Mouse (Mus musculus): ENCODE measurements around the gene Ascc2. TPM values are rescaled to one million over a fixed set of nuclear protein-coding genes. Genes with fewer than 3 reads are reported as not detected.
A peak's percentile ranks its signal among the peaks of the same experiment; 100 is the strongest.
"Not testable (repeated sequence)": the region's sequence is repeated elsewhere in the genome, so short reads cannot be mapped to it uniquely, and the experiment has no call there.

The Ascc2 gene
- polyA plus RNA-seq, 1 experiment: not detected

DNA sequence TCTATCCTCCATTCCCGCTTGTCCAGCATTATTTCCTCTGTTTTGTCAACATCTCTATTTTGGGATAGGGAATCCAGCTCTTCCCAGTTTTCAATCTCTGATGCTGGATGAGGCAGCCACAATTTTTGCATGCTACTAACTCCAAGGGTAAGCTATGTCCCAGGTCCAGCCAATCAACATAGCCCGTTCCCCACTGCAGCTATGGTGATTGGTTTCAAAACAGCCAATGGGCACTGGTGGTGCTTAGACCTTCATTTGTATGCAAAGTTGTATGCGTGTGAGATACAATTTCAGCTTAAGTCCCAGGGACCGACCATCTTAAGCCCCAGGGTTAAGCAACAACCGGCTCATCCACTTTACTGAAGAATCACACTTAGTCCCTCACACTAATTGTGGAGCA is 14.6 kb upstream of the Ascc2 start:
- no peaks in the 10 kb centered on the region for H3K4me1 ChIP-seq (ENCODE audit: control insufficient read depth, insufficient read depth, low read length)
- TF ChIP-seq POLR2A (IDR thresholded peaks at IDR 0.05; ENCODE audit: insufficient read depth, low read depth, low read length) (no peak), CTCF (IDR thresholded peaks at IDR 0.05; ENCODE audit: insufficient read depth, low read depth, low read length) (no peak)
- no peak overlapping the region for H3K4me3 ChIP-seq (ENCODE audit: insufficient read depth, low read depth, low read length)
- 75% methylated on average over 5 of the region's 5 CpGs for WGBS
- no peak overlapping the region for H3K27ac ChIP-seq (ENCODE audit: insufficient read depth, low read depth, low read length)

DNA sequence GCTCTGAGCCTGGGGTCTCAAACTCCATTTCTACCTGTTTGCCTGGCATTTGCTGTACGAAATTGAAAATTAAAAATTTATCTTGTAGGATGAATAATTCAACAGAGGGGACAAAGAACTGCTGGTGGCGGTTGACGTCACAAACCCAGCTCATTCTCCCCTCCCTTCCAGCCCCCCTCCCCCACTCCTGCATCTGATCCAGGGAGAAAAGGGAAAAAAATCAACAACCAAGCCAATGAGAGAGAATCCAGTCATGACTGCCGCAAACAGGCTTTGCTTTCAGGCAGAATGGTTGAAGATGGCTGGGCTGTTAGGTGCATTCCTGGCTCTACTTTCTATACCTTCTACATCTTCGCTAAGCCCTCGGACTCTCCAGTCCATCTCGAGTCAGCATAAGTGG is 11.6 kb upstream of the Ascc2 start:
- no peaks in the 10 kb centered on the region for H3K4me1 ChIP-seq (ENCODE audit: control insufficient read depth, insufficient read depth, low read length)
- H3K27ac ChIP-seq (ENCODE audit: insufficient read depth, low read depth, low read length): no peak overlapping the region
- TF ChIP-seq CTCF (IDR thresholded peaks at IDR 0.05; ENCODE audit: insufficient read depth, low read depth, low read length) (no peak), POLR2A (IDR thresholded peaks at IDR 0.05; ENCODE audit: insufficient read depth, low read depth, low read length) (no peak)
- H3K4me3 ChIP-seq (ENCODE audit: insufficient read depth, low read depth, low read length): no peak overlapping the region
- WGBS: 77% methylated on average over 7 of the region's 7 CpGs

DNA sequence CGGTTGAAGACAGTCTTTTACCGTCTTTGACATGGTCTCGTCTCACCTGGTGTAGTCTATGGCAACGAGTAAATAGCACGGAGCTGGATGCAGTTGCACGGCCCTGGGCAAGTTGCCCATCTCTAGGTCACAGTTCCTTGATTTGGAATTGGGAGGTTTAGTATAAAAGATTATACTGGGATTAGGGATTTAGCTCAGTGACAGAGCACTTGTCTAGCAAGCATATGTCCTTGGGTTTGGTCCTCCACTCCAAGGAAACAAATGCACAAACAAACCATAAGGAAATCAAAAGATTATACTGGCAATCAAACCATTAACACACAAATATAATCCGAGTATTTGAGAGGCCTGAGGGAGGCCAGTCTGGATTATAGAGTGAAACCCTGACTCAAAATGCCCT is 9.9 kb upstream of the Ascc2 start:
- Histone ChIP-seq H3K4me3 (ENCODE audit: insufficient read depth, low read depth, low read length) (no peak overlapping the region), H3K27ac (ENCODE audit: insufficient read depth, low read depth, low read length) (no peak overlapping the region), H3K4me1 (ENCODE audit: control insufficient read depth, insufficient read depth, low read length) (no peaks in the 10 kb centered on the region)
- WGBS: 66% methylated on average over 7 of the region's 7 CpGs
- TF ChIP-seq CTCF (IDR thresholded peaks at IDR 0.05; ENCODE audit: insufficient read depth, low read depth, low read length): no peak

DNA sequence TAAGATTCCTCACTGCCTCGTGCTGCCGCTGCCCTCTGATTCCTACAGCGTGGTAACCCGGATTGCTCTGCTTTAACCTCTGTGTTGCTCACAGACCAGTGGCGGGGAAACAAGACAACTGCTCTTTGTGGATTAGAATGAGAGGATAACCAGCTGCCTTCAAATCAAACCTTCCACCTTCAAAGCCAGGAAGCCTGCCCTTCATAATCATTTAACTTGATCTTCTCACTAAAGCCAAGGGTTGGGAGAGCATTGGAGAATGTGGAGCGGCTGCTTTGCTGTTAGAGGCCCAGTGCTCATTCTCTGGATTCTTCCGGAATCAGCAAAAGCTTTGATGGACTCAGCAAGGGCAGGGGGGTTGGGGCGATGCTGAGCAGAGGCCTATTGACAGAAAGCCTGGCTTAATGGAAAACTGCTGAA is 7.7 kb upstream of the Ascc2 start:
- 58% methylated on average over 8 of the region's 8 CpGs for WGBS

DNA sequence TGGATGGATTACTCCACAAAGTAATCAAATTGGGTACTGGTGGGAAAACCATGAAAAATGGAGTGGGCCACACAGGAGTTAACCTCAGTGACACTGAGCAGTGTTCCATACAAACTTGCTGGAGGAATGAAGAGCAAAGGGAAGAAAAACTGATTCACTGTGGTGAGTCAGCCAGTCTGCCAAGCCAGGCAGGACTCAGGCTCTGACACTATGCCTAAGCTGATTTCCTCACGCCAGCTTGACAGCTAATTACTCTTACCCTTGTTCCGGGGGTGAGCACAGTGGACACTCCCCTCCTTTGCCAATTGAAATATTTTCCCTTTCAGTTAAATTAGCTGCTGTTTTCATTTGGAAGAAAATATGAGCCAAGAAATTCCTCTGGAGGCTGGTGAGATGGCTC is 4.1 kb upstream of the Ascc2 start:
- H3K4me1 ChIP-seq (ENCODE audit: control insufficient read depth, insufficient read depth, low read length): peaks cover 2% of the 10 kb centered on the region; the same call in 1 of the 2 replicates
- H3K4me3 ChIP-seq (ENCODE audit: insufficient read depth, low read depth, low read length): no peak overlapping the region
- TF ChIP-seq POLR2A (IDR thresholded peaks at IDR 0.05; ENCODE audit: insufficient read depth, low read depth, low read length) (no peak), CTCF (IDR thresholded peaks at IDR 0.05; ENCODE audit: insufficient read depth, low read depth, low read length) (no peak)
- WGBS: 36% methylated on average over 2 of the region's 2 CpGs
- no peak overlapping the region for H3K27ac ChIP-seq (ENCODE audit: insufficient read depth, low read depth, low read length)

More for the DNA sequence above, 7.7 kb upstream of the Ascc2 start:
- Histone ChIP-seq H3K4me1 (ENCODE audit: control insufficient read depth, insufficient read depth, low read length) (no peaks in the 10 kb centered on the region), H3K4me3 (ENCODE audit: insufficient read depth, low read depth, low read length) (no peak overlapping the region), H3K27ac (ENCODE audit: insufficient read depth, low read depth, low read length) (no peak overlapping the region)
- no peak for TF ChIP-seq CTCF (IDR thresholded peaks at IDR 0.05; ENCODE audit: insufficient read depth, low read depth, low read length)
- no peak for TF ChIP-seq POLR2A (IDR thresholded peaks at IDR 0.05; ENCODE audit: insufficient read depth, low read depth, low read length)

DNA sequence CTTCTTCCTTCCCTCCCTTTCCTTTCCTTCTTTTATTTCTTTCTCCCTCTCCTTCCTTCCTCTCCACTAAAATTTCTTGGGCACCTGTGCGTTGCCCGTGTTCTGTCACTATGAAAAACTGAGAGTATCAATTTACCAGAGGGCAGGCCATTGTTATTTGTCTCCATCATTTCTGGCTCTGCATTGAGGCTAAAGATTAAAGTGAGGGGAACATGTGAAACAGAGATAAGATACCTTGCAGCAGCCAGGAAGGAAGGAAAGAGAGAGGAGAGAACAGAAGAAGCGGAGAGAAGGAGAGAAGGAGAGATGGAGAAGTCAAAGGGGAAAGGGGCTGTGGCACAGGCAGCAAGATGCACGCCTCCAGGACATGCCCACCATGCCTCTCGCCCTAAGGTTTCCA is 3.2 kb upstream of the Ascc2 start:
- 74% methylated on average over 5 of the region's 5 CpGs for WGBS
- Histone ChIP-seq H3K4me1 (ENCODE audit: control insufficient read depth, insufficient read depth, low read length) (peaks cover 5% of the 10 kb centered on the region; the same call in 1 of the 2 replicates), H3K27ac (ENCODE audit: insufficient read depth, low read depth, low read length) (no peak overlapping the region), H3K4me3 (ENCODE audit: insufficient read depth, low read depth, low read length) (no peak overlapping the region)
- TF ChIP-seq POLR2A (IDR thresholded peaks at IDR 0.05; ENCODE audit: insufficient read depth, low read depth, low read length): no peak
- TF ChIP-seq CTCF (IDR thresholded peaks at IDR 0.05; ENCODE audit: insufficient read depth, low read depth, low read length): no peak

DNA sequence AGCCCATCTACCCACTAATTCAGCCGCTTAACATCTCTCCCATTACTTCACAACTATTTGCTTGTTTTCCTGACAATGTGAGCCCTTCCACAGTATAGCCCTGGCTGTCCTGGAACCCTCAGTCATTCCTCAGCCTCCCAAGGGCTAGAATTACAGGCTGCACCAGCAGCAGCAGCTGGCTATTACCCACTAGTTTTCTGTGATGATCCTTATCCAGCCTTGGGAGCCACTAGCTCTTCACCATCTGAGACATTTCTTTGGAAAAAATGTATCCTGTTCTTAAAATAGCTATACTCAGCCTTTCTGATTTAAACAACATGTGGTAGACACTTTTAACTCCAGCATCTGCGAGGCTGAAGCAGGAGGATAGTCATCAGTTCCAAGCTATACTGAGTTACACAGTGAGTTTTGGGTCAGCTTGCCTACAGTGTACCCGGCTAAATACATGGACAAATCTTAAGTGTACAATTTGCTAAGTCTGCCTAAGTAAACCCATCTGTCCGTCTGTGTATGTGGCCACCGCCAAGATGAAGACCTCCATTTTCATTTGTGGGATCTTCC is 685 bp upstream of the Ascc2 start:
- Histone ChIP-seq H3K4me3 (ENCODE audit: insufficient read depth, low read depth, low read length) (no peak overlapping the region), H3K27ac (ENCODE audit: insufficient read depth, low read depth, low read length) (no peak overlapping the region), H3K4me1 (ENCODE audit: control insufficient read depth, insufficient read depth, low read length) (peaks cover 8% of the 10 kb centered on the region)
- 46% methylated on average over 5 of the region's 5 CpGs for WGBS
- TF ChIP-seq POLR2A (IDR thresholded peaks at IDR 0.05; ENCODE audit: insufficient read depth, low read depth, low read length) (no peak), CTCF (IDR thresholded peaks at IDR 0.05; ENCODE audit: insufficient read depth, low read depth, low read length) (no peak)

DNA sequence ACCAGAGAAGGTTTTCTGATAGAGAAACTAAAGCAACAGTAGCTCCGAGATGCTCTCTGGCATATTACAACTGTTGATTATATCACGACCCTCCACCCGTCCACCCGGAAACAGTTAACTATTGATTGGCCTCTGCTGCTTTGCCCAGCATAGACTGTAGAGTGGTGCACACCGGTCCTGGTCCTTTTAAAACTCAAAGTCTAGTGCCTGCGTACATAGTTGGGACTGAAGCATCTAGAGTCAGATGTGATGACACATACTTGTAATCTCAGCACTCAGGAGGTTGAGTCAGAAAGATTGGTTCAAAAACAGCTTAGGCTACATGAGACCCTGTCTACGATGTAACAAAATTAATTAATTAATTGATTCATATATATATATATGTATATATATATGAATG is 714 bp downstream of the Ascc2 start:
- no peak for TF ChIP-seq POLR2A (IDR thresholded peaks at IDR 0.05; ENCODE audit: insufficient read depth, low read depth, low read length)
- TF ChIP-seq CTCF (IDR thresholded peaks at IDR 0.05; ENCODE audit: insufficient read depth, low read depth, low read length): no peak
- WGBS: 12% methylated on average over 7 of the region's 7 CpGs
- peak overlapping the region; percentile 83 for H3K4me3 ChIP-seq (ENCODE audit: insufficient read depth, low read depth, low read length)
- peaks cover 8% of the 10 kb centered on the region for H3K4me1 ChIP-seq (ENCODE audit: control insufficient read depth, insufficient read depth, low read length)
- no peak overlapping the region for H3K27ac ChIP-seq (ENCODE audit: insufficient read depth, low read depth, low read length)

DNA sequence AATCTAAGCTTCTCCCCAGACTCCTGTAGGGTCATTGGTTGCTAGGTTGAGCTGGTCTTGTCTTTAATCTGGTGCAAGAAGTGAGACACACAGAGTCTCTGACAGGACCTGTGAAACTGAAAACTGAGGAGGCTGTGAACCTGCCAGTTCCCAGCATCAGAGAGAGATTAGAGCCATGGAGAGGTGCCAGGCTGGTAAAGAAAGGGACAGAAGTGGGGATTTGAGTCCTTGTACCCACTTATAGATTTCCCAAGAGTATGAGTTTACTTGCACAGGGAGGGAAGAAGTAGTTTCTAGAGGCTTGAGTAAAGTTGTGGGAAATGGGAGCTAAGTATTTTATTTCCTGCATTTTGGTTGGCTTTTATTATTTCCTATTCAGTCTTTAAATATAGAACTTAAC is 3.6 kb downstream of the Ascc2 start:
- TF ChIP-seq CTCF (IDR thresholded peaks at IDR 0.05; ENCODE audit: insufficient read depth, low read depth, low read length) (no peak), POLR2A (IDR thresholded peaks at IDR 0.05; ENCODE audit: insufficient read depth, low read depth, low read length) (no peak)
- no peak overlapping the region for H3K4me3 ChIP-seq (ENCODE audit: insufficient read depth, low read depth, low read length)

DNA sequence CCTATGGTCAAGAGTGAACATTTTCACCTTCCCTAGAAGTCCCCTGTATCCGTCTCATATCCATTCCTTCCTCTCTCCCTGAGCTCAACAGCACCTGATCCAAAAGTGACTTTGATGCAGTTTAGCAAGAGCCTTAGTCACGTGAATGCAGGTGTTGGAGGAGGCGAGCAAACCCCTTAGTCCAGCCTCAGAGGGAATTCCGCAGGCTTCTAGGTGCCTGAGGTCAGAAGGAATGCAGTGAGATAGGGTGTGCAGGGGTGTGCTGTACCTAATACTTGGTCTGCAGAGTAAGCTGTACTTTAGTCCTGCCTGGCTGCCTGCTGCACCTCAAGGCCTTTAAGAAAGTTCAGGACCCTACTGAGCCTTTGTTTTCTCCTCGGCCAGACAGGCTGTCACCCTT is 6.2 kb downstream of the Ascc2 start:
- no peak overlapping the region for H3K4me3 ChIP-seq (ENCODE audit: insufficient read depth, low read depth, low read length)
- no peak overlapping the region for H3K27ac ChIP-seq (ENCODE audit: insufficient read depth, low read depth, low read length)
- peaks cover 6% of the 10 kb centered on the region for H3K4me1 ChIP-seq (ENCODE audit: control insufficient read depth, insufficient read depth, low read length)
- 65% methylated on average over 5 of the region's 5 CpGs for WGBS
- TF ChIP-seq POLR2A (IDR thresholded peaks at IDR 0.05; ENCODE audit: insufficient read depth, low read depth, low read length) (no peak), CTCF (IDR thresholded peaks at IDR 0.05; ENCODE audit: insufficient read depth, low read depth, low read length) (no peak)

More for the DNA sequence above, 3.6 kb downstream of the Ascc2 start:
- no peak overlapping the region for H3K27ac ChIP-seq (ENCODE audit: insufficient read depth, low read depth, low read length)
- peaks cover 8% of the 10 kb centered on the region for H3K4me1 ChIP-seq (ENCODE audit: control insufficient read depth, insufficient read depth, low read length)

DNA sequence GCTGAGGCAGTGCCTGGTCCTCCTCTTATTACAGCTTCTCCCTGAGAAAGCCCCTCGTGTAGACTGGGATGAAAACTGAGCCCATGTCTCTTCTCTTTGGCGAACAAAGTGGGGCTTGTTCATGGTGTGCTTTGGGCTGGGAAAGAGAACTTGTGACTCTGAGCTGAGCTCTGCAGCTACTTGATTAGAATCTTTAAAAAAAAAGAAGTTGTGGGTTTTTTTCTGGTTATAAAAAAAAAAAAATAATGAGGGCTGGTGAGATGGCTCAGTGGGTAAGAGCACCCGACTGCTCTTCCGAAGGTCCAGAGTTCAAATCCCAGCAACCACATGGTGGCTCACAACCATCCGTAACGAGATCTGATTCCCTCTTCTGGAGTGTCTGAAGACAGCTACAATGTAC is 7.6 kb downstream of the Ascc2 start:
- not testable (repeated sequence) for H3K4me3 ChIP-seq (ENCODE audit: insufficient read depth, low read depth, low read length); H3K4me1 ChIP-seq (ENCODE audit: control insufficient read depth, insufficient read depth, low read length); H3K27ac ChIP-seq (ENCODE audit: insufficient read depth, low read depth, low read length)
- 83% methylated on average over 6 of the region's 6 CpGs for WGBS
